Mouse (Mus musculus) hindbrain, postnatal 0 days (tissue): Measurements from ENCODE around the gene Vmn2r62. TPM values are rescaled to one million over a fixed set of nuclear protein-coding genes. Genes with fewer than 3 reads are reported as not detected.
"Not testable (repeated sequence)": the region's sequence is repeated elsewhere in the genome, so short reads cannot be mapped to it uniquely, and the experiment has no call there.

Experiments
- ATAC-seq: fragments of 200-750 bp; cut with Nextera tagmentation; 2 replicates; pipeline ENCODE4 v1.8.0; 2017; ENCODE audit warnings: mild to moderate bottlenecking, moderate TSS enrichment, moderate library complexity
- DNase-seq: peaks from one replicate; pipeline ENCODE4 v3.0.0-alpha.2; 2015; ENCODE audit warnings: low spot score
- H3K27ac ChIP-seq: fragments of 300-500 bp; sonication (generic); 2 replicates; pipeline ENCODE4 v1.5.1; 2014; ENCODE audit warnings: mild to moderate bottlenecking
- H3K27me3 ChIP-seq: fragments of 300-500 bp; sonication (generic); 2 replicates; pipeline ENCODE4 v1.6.1; 2014; ENCODE audit warnings: low read length, mixed read lengths; ENCODE audit not compliant: insufficient read depth
- H3K36me3 ChIP-seq: fragments of 300-500 bp; sonication (generic); 2 replicates; pipeline ENCODE4 v1.6.1; 2014; ENCODE audit warnings: low read length, mixed read lengths; ENCODE audit not compliant: insufficient read depth
- H3K4me1 ChIP-seq: fragments of 300-500 bp; sonication (generic); 2 replicates; pipeline ENCODE4 v1.6.1; 2014; ENCODE audit warnings: antibody characterized with exemption, low read length, mixed read lengths; ENCODE audit not compliant: insufficient read depth
- H3K4me2 ChIP-seq: fragments of 300-500 bp; sonication (generic); 2 replicates; pipeline ENCODE4 v1.6.1; 2014; ENCODE audit warnings: low read depth, mild to moderate bottlenecking, low read length, moderate library complexity, mixed read lengths
- H3K4me3 ChIP-seq: fragments of 300-500 bp; sonication (generic); 2 replicates; pipeline ENCODE4 v1.5.1; 2014; ENCODE audit warnings: low read length
- H3K9ac ChIP-seq: fragments of 300-500 bp; sonication (generic); replicated peaks from 2 replicates; pipeline ENCODE4 v1.6.1; 2014; ENCODE audit warnings: mild to moderate bottlenecking, low read length, moderate library complexity, mixed read lengths
- H3K9me3 ChIP-seq: fragments of 300-500 bp; sonication (generic); 2 replicates; pipeline ENCODE4 v1.6.1; 2016; ENCODE audit warnings: low read length, mixed read lengths
- CTCF ChIP-seq: IDR thresholded peaks from 2 replicates; pipeline ENCODE4 v1.5.1; 2016; ENCODE audit warnings: antibody characterized with exemption, control low read depth, low read depth
- WGBS: fragments of 180-500 bp; shearing (Covaris S2); extraction: QIAGEN DNeasy Blood & Tissue Kit; methylation state at CpG from one replicate; pipeline ENCODE4 v1.1.7; 2014; 5-methylcytosine and 5-hydroxymethylcytosine counted together
- polyA plus RNA-seq: library from polyadenylated mRNA; unstranded; fragments of >200 nt; fragmentation: Nextera tagmentation; extraction: Ambion mirVana; gene quantifications from 2 replicates; pipeline ENCODE4 v1.2.1, GENCODE M21; 2015
- total RNA-seq: library from RNA; depleted of rRNA; stranded (reverse); fragments of >200 nt; gene quantifications from 2 replicates; pipeline ENCODE4 v1.2.3, GENCODE M21; 2014; rRNA removed

Vmn2r62 gene
- total RNA-seq (not detected in 2 replicates), polyA plus RNA-seq (not detected in 2 replicates)

- WGBS = no CpG with 5 or more reads among the region's 1 CpGs
Observed at GRCm38 (mm10) chr7:42793425-42793824, at the start of gene Vmn2r62. Vmn2r62 (minus strand) TSS chr7:42793525.

GRCm38 (mm10) chr7:42838366-42838765, 45.0 kb upstream of the Vmn2r62 start:
- not testable (repeated sequence) for DNase-seq, H3K4me2 ChIP-seq, H3K9me3 ChIP-seq, H3K4me3 ChIP-seq, H3K36me3 ChIP-seq, H3K27me3 ChIP-seq, H3K27ac ChIP-seq, ATAC-seq, H3K4me1 ChIP-seq, H3K9ac ChIP-seq

More at GRCm38 (mm10) chr7:42793425-42793824, at the start of gene Vmn2r62:
- H3K9me3 ChIP-seq, H3K36me3 ChIP-seq, H3K27ac ChIP-seq, ATAC-seq, H3K4me2 ChIP-seq, H3K4me3 ChIP-seq, DNase-seq, H3K27me3 ChIP-seq, H3K4me1 ChIP-seq, H3K9ac ChIP-seq: not testable (repeated sequence)

- no peak overlapping the region for H3K27ac ChIP-seq
- no peaks in the 10 kb centered on the region for H3K36me3 ChIP-seq
- no peak for TF ChIP-seq CTCF
- H3K4me3 ChIP-seq = no peak overlapping the region
- H3K9me3 ChIP-seq = 0 out of 2 replicates have a peak, but pooled peaks cover 2% of the 10 kb centered on the region
- no peaks in the 10 kb centered on the region for H3K4me1 ChIP-seq
- WGBS = 81% methylated on average over 3 of the region's 3 CpGs
- no peak overlapping the region for H3K9ac ChIP-seq
- ATAC-seq (no peak), DNase-seq (no peak)
- no peaks in the 10 kb centered on the region for H3K27me3 ChIP-seq
- no peak overlapping the region for H3K4me2 ChIP-seq
Observed at GRCm38 (mm10) chr7:42832221-42832620, 38.9 kb upstream of the Vmn2r62 start.

GRCm38 (mm10) chr7:42749836-42750235, 43.5 kb downstream of the Vmn2r62 start:
- Histone ChIP-seq H3K9me3 (0 out of 2 replicates have a peak, but pooled peaks cover 2% of the 10 kb centered on the region), H3K4me2 (no peak overlapping the region), H3K4me1 (no peaks in the 10 kb centered on the region), H3K9ac (no peak overlapping the region), H3K27ac (no peak overlapping the region), H3K36me3 (no peaks in the 10 kb centered on the region), H3K4me3 (no peak overlapping the region), H3K27me3 (no peaks in the 10 kb centered on the region)
- WGBS = 51% methylated on average over 20 of the region's 20 CpGs
- DNase-seq (no peak), ATAC-seq (no peak)
- no peak for TF ChIP-seq CTCF

- Histone ChIP-seq H3K9me3 (peaks cover 12% of the 10 kb centered on the region; the same call in 1 of the 2 replicates), H3K4me2 (no peak overlapping the region), H3K4me1 (no peaks in the 10 kb centered on the region), H3K27ac (no peak overlapping the region), H3K4me3 (no peak overlapping the region), H3K36me3 (no peaks in the 10 kb centered on the region), H3K9ac (no peak overlapping the region), H3K27me3 (no peaks in the 10 kb centered on the region)
- DNase-seq (no peak), ATAC-seq (no peak)
- WGBS = 85% methylated on average over 10 of the region's 10 CpGs
- TF ChIP-seq CTCF = no peak
Observed at GRCm38 (mm10) chr7:42738536-42739210, 54.7 kb downstream of the Vmn2r62 start.

- H3K36me3 ChIP-seq, H3K4me3 ChIP-seq, ATAC-seq, H3K9me3 ChIP-seq, H3K9ac ChIP-seq, H3K4me2 ChIP-seq, H3K27ac ChIP-seq, H3K4me1 ChIP-seq, DNase-seq, H3K27me3 ChIP-seq: not testable (repeated sequence)
- 83% methylated on average over 4 of the region's 4 CpGs for whole genome bisulfite sequencing
Observed at GRCm38 (mm10) chr7:42726917-42727316, 66.4 kb downstream of the Vmn2r62 start, which contains the start of gene Gm17067. Gm17067 (minus strand) TSS chr7:42727017.

Other genes with a start within 250 kb of the Vmn2r62 start
- not detected in 2 replicates for gene Gm21028, start 214.9 kb downstream of the Vmn2r62 start, total RNA-seq
- gene Gm21028, start 214.9 kb downstream of the Vmn2r62 start, polyA plus RNA-seq = not detected in 2 replicates
- 0.31 and 3.3 TPM in 2 replicates for gene Zfp977, start 201.0 kb downstream of the Vmn2r62 start, total RNA-seq
- gene Zfp977, start 201.0 kb downstream of the Vmn2r62 start, polyA plus RNA-seq = 1.0 and 1.3 TPM in 2 replicates
- gene Zfp976, start 150.9 kb downstream of the Vmn2r62 start, total RNA-seq = 0.50 and 1.2 TPM in 2 replicates
- 2.0 TPM in 2 replicates for gene Zfp976, start 150.9 kb downstream of the Vmn2r62 start, polyA plus RNA-seq
- gene Zfp975, start 100.8 kb downstream of the Vmn2r62 start, total RNA-seq = 0.68 and 1.6 TPM in 2 replicates
- gene Zfp975, start 100.8 kb downstream of the Vmn2r62 start, polyA plus RNA-seq = 5.1 and 5.7 TPM in 2 replicates
- gene Gm17067, start 66.5 kb downstream of the Vmn2r62 start, total RNA-seq = not detected in 2 replicates
- gene Gm17067, start 66.5 kb downstream of the Vmn2r62 start, polyA plus RNA-seq = not detected in 2 replicates
- not detected in 2 replicates for gene Gm2381, start 73.7 kb upstream of the Vmn2r62 start, total RNA-seq
- gene Gm2381, start 73.7 kb upstream of the Vmn2r62 start, polyA plus RNA-seq = not detected in 2 replicates
- gene Vmn2r63, start 140.3 kb upstream of the Vmn2r62 start, total RNA-seq = not detected in 2 replicates
- not detected in 2 replicates for gene Vmn2r63, start 140.3 kb upstream of the Vmn2r62 start, polyA plus RNA-seq
- gene Gm9268, start 225.2 kb upstream of the Vmn2r62 start, total RNA-seq = not detected in 2 replicates
- not detected in 2 replicates for gene Gm9268, start 225.2 kb upstream of the Vmn2r62 start, polyA plus RNA-seq